Mouse (Mus musculus): ENCODE measurements at regions not wholly inside any gene's neighbourhood (a gene's known extent, or its start where the extent isn't known, plus 50 kb on each side); places are given as distances from the start of the nearest gene placed in this dataset.
A peak's percentile ranks its signal among the peaks of the same experiment; 100 is the strongest.

DNA sequence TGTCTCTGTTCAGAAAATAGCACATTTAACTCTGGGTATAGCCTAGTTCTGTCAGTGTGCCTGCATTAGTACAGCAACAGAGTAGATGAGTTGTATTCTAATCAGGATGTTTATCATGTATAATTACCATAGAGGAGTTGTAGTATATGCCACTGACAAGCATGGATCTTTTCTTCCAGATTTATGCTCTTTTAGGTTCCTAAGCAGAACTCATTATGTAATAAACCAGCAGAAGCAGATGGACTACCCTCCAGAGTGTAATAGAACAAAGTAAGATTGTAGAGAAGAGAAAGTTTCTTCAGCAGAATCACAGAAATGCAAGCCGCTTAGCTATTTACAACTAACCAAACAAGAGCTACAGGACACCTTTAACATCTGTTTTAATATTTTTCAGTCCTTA, 517.2 kb upstream of the Epha5 start:
- no peak for TF ChIP-seq GATA1 (IDR thresholded peaks at IDR 0.05; ENCODE audit: low read length)

GRCm38 (mm10) chr5:84917631-84918292, 500.6 kb upstream of the Epha5 start:
- no peak for TF ChIP-seq GATA1 (IDR thresholded peaks at IDR 0.05; ENCODE audit: low read length)

DNA sequence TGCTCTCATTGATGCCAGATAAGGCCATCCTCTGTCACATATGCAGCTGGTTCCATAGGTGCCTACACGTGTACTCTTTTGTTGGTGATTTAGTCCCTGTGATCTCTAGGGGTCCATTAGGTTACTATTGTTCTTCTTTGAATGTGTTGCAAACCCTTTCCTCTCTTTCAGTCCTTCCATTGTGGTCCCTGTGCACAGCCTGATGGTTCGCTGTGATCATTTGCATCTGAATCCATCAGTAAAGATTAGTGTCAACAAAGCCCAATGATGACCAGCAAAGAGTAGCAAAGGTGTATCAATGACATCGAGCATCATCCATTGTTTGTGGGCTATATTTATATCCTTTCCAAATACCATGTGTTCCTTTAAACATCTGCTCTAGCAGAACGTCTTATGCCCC, 484.5 kb upstream of the Epha5 start:
- no peak for TF ChIP-seq GATA1 (IDR thresholded peaks at IDR 0.05; ENCODE audit: low read length)

GRCm38 (mm10) chr5:84897535-84897934, 480.4 kb upstream of the Epha5 start:
- no peak for TF ChIP-seq GATA1 (IDR thresholded peaks at IDR 0.05; ENCODE audit: low read length)

DNA sequence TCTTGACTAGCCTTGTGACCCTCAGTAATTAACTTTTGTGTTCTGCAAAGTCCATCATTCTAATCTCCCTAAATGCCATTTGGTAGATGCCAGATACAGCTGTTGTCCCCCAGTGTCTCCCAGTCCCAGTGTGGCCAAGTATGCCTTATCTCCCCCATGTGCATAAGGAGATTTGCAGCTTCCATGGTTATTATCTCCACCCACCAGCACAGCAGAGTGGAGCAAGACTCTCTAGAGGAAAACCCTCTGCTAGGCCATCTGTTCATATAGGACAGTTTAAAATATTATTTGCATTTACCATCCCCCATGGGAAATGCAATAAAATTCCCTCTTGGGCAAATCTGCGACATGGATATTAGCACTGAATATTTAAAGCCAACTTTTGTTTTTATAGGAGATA, 436.4 kb upstream of the Epha5 start:
- TF ChIP-seq GATA1 (IDR thresholded peaks at IDR 0.05; ENCODE audit: low read length): peak; percentile 96

DNA sequence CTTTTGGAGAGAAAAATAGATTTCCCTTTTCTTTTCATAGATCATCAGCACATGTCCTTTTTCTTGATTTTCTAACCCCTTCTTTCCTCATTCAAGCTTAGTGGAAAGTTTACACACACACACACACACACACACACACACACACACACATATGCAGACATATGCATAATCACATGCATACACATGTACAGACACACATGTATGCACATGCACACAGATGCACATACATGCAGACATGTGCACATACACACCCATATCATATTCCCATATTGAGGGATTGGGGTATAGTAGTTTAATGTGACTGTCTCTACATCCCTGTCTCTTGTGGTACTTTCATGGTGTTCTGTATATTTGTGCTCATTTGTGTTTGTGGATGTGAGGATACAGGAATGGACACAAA, 432.0 kb upstream of the Epha5 start:
- TF ChIP-seq GATA1 (IDR thresholded peaks at IDR 0.05; ENCODE audit: low read length): no peak

DNA sequence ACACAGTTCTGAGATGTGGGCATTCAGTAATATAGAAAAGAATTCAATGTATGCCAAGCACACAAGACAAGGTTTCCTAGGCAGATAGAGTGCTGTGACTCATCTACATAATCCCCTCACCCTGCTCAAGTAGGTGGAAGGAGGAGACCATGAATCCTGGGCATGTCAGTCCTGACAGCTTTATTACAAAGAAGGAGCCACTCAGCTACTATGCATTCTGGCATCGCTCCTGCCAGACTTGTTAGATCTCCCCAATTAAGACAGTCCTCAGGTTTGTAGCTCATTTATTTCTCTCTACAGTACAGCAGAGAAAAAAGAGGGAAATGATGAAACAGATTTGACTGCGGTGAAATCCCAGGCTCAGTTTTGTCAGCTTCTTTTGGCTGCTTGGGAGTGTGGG, 431.6 kb upstream of the Epha5 start:
- no peak for TF ChIP-seq GATA1 (IDR thresholded peaks at IDR 0.05; ENCODE audit: low read length)

GRCm38 (mm10) chr5:84811460-84811859, 394.3 kb upstream of the Epha5 start:
- TF ChIP-seq GATA1 (IDR thresholded peaks at IDR 0.05; ENCODE audit: low read length): peak; percentile 87

DNA sequence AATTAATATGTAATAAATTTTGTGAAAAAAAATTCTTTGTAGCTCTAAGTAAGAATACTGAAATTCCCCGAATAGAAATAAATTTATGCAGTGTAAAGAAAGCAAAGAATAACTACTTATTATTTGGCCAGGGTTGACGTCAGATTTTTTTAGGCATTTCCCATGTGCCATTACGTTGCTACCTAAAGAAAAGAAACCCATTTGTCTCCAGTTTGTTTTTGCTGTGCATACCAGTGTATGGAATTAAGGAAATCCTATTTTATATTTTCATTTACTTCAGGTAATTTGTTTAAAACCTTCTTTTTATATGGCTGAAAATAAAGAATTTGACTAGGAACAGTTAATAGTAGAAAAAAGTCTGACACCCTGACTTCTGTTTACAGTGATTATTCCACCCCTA, 393.7 kb upstream of the Epha5 start:
- TF ChIP-seq GATA1 (IDR thresholded peaks at IDR 0.05; ENCODE audit: low read length): no peak

- no peak for TF ChIP-seq GATA1 (IDR thresholded peaks at IDR 0.05; ENCODE audit: low read length)
These were observed 345.4 kb upstream of the Epha5 start for GRCm38 (mm10) chr5:84762618-84763017.

DNA sequence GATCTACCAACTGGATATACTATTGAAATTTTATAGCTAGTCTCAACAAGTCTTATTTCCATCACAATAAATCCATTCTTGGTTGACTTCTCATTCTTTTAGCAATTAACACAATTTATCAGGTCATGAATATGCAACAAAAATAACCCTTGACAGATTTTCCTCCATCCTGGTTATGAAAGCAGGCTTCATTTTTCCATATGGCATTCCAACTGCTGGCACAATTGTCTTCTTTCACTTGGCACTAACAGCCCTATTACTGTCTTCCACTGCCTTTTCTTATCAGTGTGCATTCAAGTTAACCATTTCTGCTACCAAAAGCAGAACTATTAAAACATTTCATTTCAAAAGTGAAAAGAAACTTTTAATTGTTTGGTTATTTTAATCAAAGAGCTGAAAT, 334.9 kb upstream of the Epha5 start:
- no peak for TF ChIP-seq GATA1 (IDR thresholded peaks at IDR 0.05; ENCODE audit: low read length)

DNA sequence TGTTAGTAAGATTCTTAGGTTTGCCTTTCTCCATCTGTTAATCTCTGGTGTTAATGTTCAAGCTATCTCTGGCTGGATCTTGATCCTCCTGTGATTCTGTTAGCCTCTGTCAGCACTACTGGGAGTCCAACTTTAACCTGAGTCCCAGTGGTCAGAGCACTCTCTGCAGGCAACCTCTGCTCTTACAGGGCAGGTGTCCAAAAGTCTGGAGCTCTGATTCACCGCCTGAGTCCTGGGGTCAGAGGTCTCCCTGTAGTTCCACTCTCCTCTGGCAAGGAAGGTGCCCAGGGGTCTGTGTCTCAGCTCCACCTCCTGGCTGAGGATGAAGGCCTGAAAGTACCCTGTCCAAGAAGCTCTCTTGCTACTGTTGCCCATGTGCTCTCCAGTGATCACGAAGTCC, 288.3 kb upstream of the Epha5 start:
- no peak for TF ChIP-seq GATA1 (IDR thresholded peaks at IDR 0.05; ENCODE audit: low read length)

DNA sequence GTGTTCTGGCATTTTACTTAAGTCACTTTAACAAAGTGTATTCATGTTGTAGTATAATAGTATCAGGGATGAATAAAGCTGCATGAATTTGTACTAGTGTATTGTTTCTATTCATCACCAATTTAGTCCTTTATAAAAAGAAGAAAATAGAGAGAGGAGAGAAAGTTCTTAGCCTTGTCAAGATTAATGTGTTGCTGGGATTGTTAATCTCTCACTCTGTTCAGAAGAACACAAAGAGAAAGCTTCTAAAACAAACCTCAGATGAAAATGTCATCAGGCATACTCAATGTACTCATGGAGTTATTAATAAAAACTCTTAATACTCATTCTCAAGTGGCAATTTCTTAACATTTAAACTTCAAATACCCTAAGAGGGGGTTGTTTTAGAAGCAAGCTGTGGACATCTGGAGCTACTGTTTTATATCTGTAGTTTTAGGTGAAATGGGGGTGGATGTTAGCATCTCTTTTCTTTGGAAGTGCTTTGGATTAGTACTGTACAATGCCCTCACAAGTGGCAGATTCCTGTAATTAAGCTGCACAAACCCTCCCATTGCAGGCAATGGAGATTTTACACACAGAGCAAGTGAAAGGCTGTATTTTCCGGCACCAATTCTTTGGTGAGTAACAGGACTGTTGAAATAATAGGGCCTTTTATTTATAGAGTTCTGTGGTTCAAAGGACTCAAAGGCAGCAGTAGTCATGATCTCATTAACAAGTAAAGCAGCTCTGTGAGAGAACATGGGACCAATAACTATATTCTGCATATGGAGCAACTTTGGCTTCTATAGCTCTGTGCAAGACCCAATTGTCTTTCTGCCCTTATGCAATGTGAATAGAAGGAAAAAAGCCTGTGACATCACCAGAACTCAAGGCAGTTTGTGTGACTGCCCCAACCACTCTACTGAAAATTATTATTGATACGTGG, 273.4 kb upstream of the Epha5 start:
- TF ChIP-seq GATA1 (IDR thresholded peaks at IDR 0.05; ENCODE audit: low read length): no peak

- TF ChIP-seq GATA1 (IDR thresholded peaks at IDR 0.05; ENCODE audit: low read length): no peak
These were observed 270.4 kb upstream of the Epha5 start for GRCm38 (mm10) chr5:84687534-84687933.

- no peak for TF ChIP-seq GATA1 (IDR thresholded peaks at IDR 0.05; ENCODE audit: low read length)
These were observed 238.0 kb upstream of the Epha5 start for GRCm38 (mm10) chr5:84655171-84655570.

DNA sequence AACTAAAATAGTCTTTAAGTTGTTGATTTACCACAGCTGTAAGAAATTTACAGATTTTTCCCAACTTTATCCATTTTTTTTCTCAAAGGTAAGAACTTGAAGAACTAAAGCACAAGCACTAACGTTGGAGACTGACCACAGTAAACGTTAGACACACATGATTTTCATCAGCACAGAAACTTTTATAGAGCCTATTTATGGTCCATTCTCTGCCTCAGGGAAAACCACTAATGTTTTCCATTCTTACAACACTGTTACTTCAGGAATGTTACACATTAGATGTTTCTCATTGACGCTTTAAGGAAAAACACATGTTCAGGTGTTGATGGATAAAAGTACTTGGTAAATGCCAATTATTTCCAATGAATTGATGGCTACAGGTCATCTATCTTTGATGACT, 218.3 kb upstream of the Epha5 start:
- no peak for TF ChIP-seq GATA1 (IDR thresholded peaks at IDR 0.05; ENCODE audit: low read length)

DNA sequence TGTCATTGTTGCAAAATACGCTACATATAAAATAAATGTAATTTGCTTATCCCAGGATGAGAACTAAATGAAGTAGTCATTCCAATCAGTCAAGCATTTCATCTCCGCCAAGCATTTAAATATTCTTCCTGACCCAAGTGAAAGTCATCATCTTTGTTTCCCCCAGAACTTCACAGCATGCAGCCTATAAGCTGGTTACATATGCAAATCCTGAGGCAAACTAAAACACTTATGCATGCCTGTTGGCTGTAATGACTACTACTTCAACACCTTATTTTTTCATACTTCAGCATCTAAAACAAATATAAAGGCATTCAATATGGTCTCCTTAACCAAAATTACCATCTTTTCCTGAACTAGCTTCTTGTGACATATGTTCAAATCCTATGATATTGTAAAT, 215.7 kb upstream of the Epha5 start:
- no peak for TF ChIP-seq GATA1 (IDR thresholded peaks at IDR 0.05; ENCODE audit: low read length)
